Mouse (Mus musculus): ENCODE data around the gene Myct1. TPM values are rescaled to one million over a fixed set of nuclear protein-coding genes. Genes with fewer than 3 reads are reported as not detected.

The Myct1 gene
- polyA plus RNA-seq, 1 experiment from 2014 or later, result 1.1 TPM

GRCm38 (mm10) chr10:5596559-5596958, 3.0 kb downstream of the Myct1 start:
- WGBS, result 63% methylated on average over 6 of the region's 6 CpGs
- Histone ChIP-seq H3K36me3 (ENCODE audit: control insufficient read depth, insufficient read depth, low read length) (no peaks in the 10 kb centered on the region), H3K27me3 (replicated peaks; ENCODE audit: control insufficient read depth, insufficient read depth, low read length) (no peaks in the 10 kb centered on the region), H3K4me1 (ENCODE audit: control insufficient read depth, insufficient read depth, low read length) (no peaks in the 10 kb centered on the region), H3K27ac (ENCODE audit: low read depth, low read length) (no peak overlapping the region), H3K4me3 (ENCODE audit: low read depth, low read length) (no peak overlapping the region), H3K9ac (ENCODE audit: low read length) (no peak overlapping the region), H3K4me2 (ENCODE audit: low read length) (no peak overlapping the region), H3K9me3 (replicated peaks; ENCODE audit: control insufficient read depth, low read length) (no peaks in the 10 kb centered on the region)
- DNase-seq (ENCODE audit: low spot score) (no peak), ATAC-seq (no peak)

- DNase-seq (ENCODE audit: low spot score) (peak; percentile 89), ATAC-seq (peak; percentile 81)
- Histone ChIP-seq H3K4me1 (ENCODE audit: control insufficient read depth, insufficient read depth, low read length) (no peaks in the 10 kb centered on the region), H3K9ac (ENCODE audit: low read length) (no peak overlapping the region), H3K4me3 (ENCODE audit: low read depth, low read length) (no peak overlapping the region), H3K4me2 (ENCODE audit: low read length) (no peak overlapping the region), H3K9me3 (replicated peaks; ENCODE audit: control insufficient read depth, low read length) (no peaks in the 10 kb centered on the region), H3K27me3 (replicated peaks; ENCODE audit: control insufficient read depth, insufficient read depth, low read length) (no peaks in the 10 kb centered on the region), H3K27ac (ENCODE audit: low read depth, low read length) (no peak overlapping the region), H3K36me3 (ENCODE audit: control insufficient read depth, insufficient read depth, low read length) (no peaks in the 10 kb centered on the region)
- 20% methylated on average over 7 of the region's 7 CpGs for WGBS
Measured at GRCm38 (mm10) chr10:5600123-5600522, 6.5 kb downstream of the Myct1 start.

GRCm38 (mm10) chr10:5603512-5603911, 9.9 kb downstream of the Myct1 start:
- H3K27me3 ChIP-seq (replicated peaks; ENCODE audit: control insufficient read depth, insufficient read depth, low read length), result no peaks in the 10 kb centered on the region
- no peaks in the 10 kb centered on the region for H3K36me3 ChIP-seq (ENCODE audit: control insufficient read depth, insufficient read depth, low read length)
- no peak overlapping the region for H3K4me3 ChIP-seq (ENCODE audit: low read depth, low read length)
- H3K9ac ChIP-seq (ENCODE audit: low read length), result no peak overlapping the region
- WGBS, result 88% methylated on average over 10 of the region's 10 CpGs
- H3K9me3 ChIP-seq (replicated peaks; ENCODE audit: control insufficient read depth, low read length), result no peaks in the 10 kb centered on the region
- no peak overlapping the region for H3K27ac ChIP-seq (ENCODE audit: low read depth, low read length)
- H3K4me1 ChIP-seq (ENCODE audit: control insufficient read depth, insufficient read depth, low read length), result no peaks in the 10 kb centered on the region
- DNase-seq (ENCODE audit: low spot score) (no peak), ATAC-seq (no peak)
- H3K4me2 ChIP-seq (ENCODE audit: low read length), result no peak overlapping the region

GRCm38 (mm10) chr10:5604371-5604770, 10.8 kb downstream of the Myct1 start:
- WGBS, result 93% methylated on average over 13 of the region's 13 CpGs
- Histone ChIP-seq H3K27ac (ENCODE audit: low read depth, low read length) (no peak overlapping the region), H3K9me3 (replicated peaks; ENCODE audit: control insufficient read depth, low read length) (no peaks in the 10 kb centered on the region), H3K4me2 (ENCODE audit: low read length) (no peak overlapping the region), H3K4me3 (ENCODE audit: low read depth, low read length) (no peak overlapping the region), H3K36me3 (ENCODE audit: control insufficient read depth, insufficient read depth, low read length) (no peaks in the 10 kb centered on the region), H3K27me3 (replicated peaks; ENCODE audit: control insufficient read depth, insufficient read depth, low read length) (no peaks in the 10 kb centered on the region), H3K4me1 (ENCODE audit: control insufficient read depth, insufficient read depth, low read length) (no peaks in the 10 kb centered on the region), H3K9ac (ENCODE audit: low read length) (no peak overlapping the region)
- no peak for ATAC-seq
- no peak for DNase-seq (ENCODE audit: low spot score)

GRCm38 (mm10) chr10:5608874-5609273, 15.3 kb downstream of the Myct1 start:
- no peaks in the 10 kb centered on the region for H3K9me3 ChIP-seq (replicated peaks; ENCODE audit: control insufficient read depth, low read length)
- no peak overlapping the region for H3K4me3 ChIP-seq (ENCODE audit: low read depth, low read length)
- WGBS, result 87% methylated on average over 3 of the region's 3 CpGs
- H3K36me3 ChIP-seq (ENCODE audit: control insufficient read depth, insufficient read depth, low read length), result no peaks in the 10 kb centered on the region
- no peaks in the 10 kb centered on the region for H3K4me1 ChIP-seq (ENCODE audit: control insufficient read depth, insufficient read depth, low read length)
- no peak overlapping the region for H3K4me2 ChIP-seq (ENCODE audit: low read length)
- ATAC-seq, result no peak
- no peaks in the 10 kb centered on the region for H3K27me3 ChIP-seq (replicated peaks; ENCODE audit: control insufficient read depth, insufficient read depth, low read length)
- DNase-seq (ENCODE audit: low spot score), result no peak
- no peak overlapping the region for H3K27ac ChIP-seq (ENCODE audit: low read depth, low read length)
- no peak overlapping the region for H3K9ac ChIP-seq (ENCODE audit: low read length)

- Histone ChIP-seq H3K9me3 (replicated peaks; ENCODE audit: control insufficient read depth, low read length) (no peaks in the 10 kb centered on the region), H3K4me3 (ENCODE audit: low read depth, low read length) (no peak overlapping the region), H3K4me1 (ENCODE audit: control insufficient read depth, insufficient read depth, low read length) (no peaks in the 10 kb centered on the region), H3K27me3 (replicated peaks; ENCODE audit: control insufficient read depth, insufficient read depth, low read length) (no peaks in the 10 kb centered on the region), H3K36me3 (ENCODE audit: control insufficient read depth, insufficient read depth, low read length) (no peaks in the 10 kb centered on the region), H3K27ac (ENCODE audit: low read depth, low read length) (no peak overlapping the region), H3K9ac (ENCODE audit: low read length) (no peak overlapping the region), H3K4me2 (ENCODE audit: low read length) (no peak overlapping the region)
- ATAC-seq (peak; percentile 71), DNase-seq (ENCODE audit: low spot score) (peak; percentile 27)
- 63% methylated on average over 13 of the region's 13 CpGs for WGBS
Measured at GRCm38 (mm10) chr10:5615186-5616040, 21.8 kb downstream of the Myct1 start.

- Histone ChIP-seq H3K4me1 (ENCODE audit: control insufficient read depth, insufficient read depth, low read length) (no peaks in the 10 kb centered on the region), H3K36me3 (ENCODE audit: control insufficient read depth, insufficient read depth, low read length) (no peaks in the 10 kb centered on the region), H3K9me3 (replicated peaks; ENCODE audit: control insufficient read depth, low read length) (no peaks in the 10 kb centered on the region), H3K4me3 (ENCODE audit: low read depth, low read length) (no peak overlapping the region), H3K4me2 (ENCODE audit: low read length) (no peak overlapping the region), H3K27ac (ENCODE audit: low read depth, low read length) (no peak overlapping the region), H3K9ac (ENCODE audit: low read length) (no peak overlapping the region), H3K27me3 (replicated peaks; ENCODE audit: control insufficient read depth, insufficient read depth, low read length) (no peaks in the 10 kb centered on the region)
- 71% methylated on average over 5 of the region's 5 CpGs for WGBS
- no peak for ATAC-seq
- no peak for DNase-seq (ENCODE audit: low spot score)
Measured at GRCm38 (mm10) chr10:5626268-5626667, 32.7 kb downstream of the Myct1 start.

GRCm38 (mm10) chr10:5633672-5634200, 40.2 kb downstream of the Myct1 start:
- Histone ChIP-seq H3K27ac (ENCODE audit: low read depth, low read length) (no peak overlapping the region), H3K4me2 (ENCODE audit: low read length) (no peak overlapping the region), H3K4me1 (ENCODE audit: control insufficient read depth, insufficient read depth, low read length) (no peaks in the 10 kb centered on the region), H3K27me3 (replicated peaks; ENCODE audit: control insufficient read depth, insufficient read depth, low read length) (no peaks in the 10 kb centered on the region), H3K9me3 (replicated peaks; ENCODE audit: control insufficient read depth, low read length) (no peaks in the 10 kb centered on the region), H3K9ac (ENCODE audit: low read length) (no peak overlapping the region), H3K4me3 (ENCODE audit: low read depth, low read length) (no peak overlapping the region), H3K36me3 (ENCODE audit: control insufficient read depth, insufficient read depth, low read length) (no peaks in the 10 kb centered on the region)
- ATAC-seq (no peak), DNase-seq (ENCODE audit: low spot score) (no peak)
- 87% methylated on average over 4 of the region's 4 CpGs for WGBS

GRCm38 (mm10) chr10:5634336-5634735, 40.8 kb downstream of the Myct1 start:
- Histone ChIP-seq H3K9ac (ENCODE audit: low read length) (no peak overlapping the region), H3K27ac (ENCODE audit: low read depth, low read length) (no peak overlapping the region), H3K4me2 (ENCODE audit: low read length) (no peak overlapping the region), H3K36me3 (ENCODE audit: control insufficient read depth, insufficient read depth, low read length) (no peaks in the 10 kb centered on the region), H3K27me3 (replicated peaks; ENCODE audit: control insufficient read depth, insufficient read depth, low read length) (no peaks in the 10 kb centered on the region), H3K4me1 (ENCODE audit: control insufficient read depth, insufficient read depth, low read length) (no peaks in the 10 kb centered on the region), H3K4me3 (ENCODE audit: low read depth, low read length) (no peak overlapping the region), H3K9me3 (replicated peaks; ENCODE audit: control insufficient read depth, low read length) (no peaks in the 10 kb centered on the region)
- peak; percentile 53 for DNase-seq (ENCODE audit: low spot score)
- no peak for ATAC-seq
- 39% methylated on average over 1 of the region's 1 CpGs for WGBS
